Mouse (Mus musculus): ENCODE measurements around the gene Sec14l5. TPM values are rescaled to one million over a fixed set of nuclear protein-coding genes. Genes with fewer than 3 reads are reported as not detected.

The Sec14l5 gene
- 0.11 TPM in 1 of 2 replicates, not detected in the other for polyA plus RNA-seq (2014; fragmentation: Nextera tagmentation; extraction: Ambion mirVana)

DNA sequence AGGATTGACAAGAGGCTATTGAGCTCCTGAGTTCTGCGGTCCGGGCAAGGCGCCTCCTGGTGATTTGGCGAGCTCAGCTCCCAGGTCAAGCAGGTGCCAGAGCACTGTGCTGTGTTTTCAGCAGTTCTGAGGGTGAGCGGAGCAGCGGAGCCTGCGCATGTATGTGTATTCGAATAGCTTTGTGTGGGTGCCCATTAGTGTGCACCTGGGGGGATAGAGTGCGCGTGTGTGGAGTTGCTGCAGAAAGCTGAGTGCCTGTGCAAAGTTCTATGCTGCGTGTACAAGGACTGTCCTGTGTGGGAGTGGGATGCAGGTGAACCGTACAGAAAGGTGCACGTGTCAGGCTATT, at the start of gene Sec14l5:
TSS of gene Sec14l5 (plus strand) at position 73 of the 349 bp plus-strand sequence.
- Histone ChIP-seq H3K36me3 (ENCODE audit: control insufficient read depth, insufficient read depth, low read length) (no peaks in the 10 kb centered on the region), H3K4me1 (ENCODE audit: control insufficient read depth, insufficient read depth, low read length) (peaks cover 4% of the 10 kb centered on the region; the same call in 1 of the 2 replicates), H3K9ac (ENCODE audit: low read depth, low read length) (no peak within 1 kb of the TSS), H3K27me3 (ENCODE audit: control insufficient read depth, insufficient read depth, low read length) (peaks cover 19% of the 10 kb centered on the region), H3K4me3 (ENCODE audit: low read depth, low read length) (peak within 1 kb of the TSS; percentile 27), H3K9me3 (replicated peaks; ENCODE audit: control insufficient read depth, low read length) (no peaks in the 10 kb centered on the region), H3K27ac (ENCODE audit: low read depth, low read length) (no peak within 1 kb of the TSS), H3K4me2 (peak within 1 kb of the TSS; percentile 68)
- WGBS (ENCODE audit: insufficient replicate concordance): 18% methylated on average over 13 of the region's 13 CpGs
- peak; percentile 7; the same call in 1 of the 2 replicates for ATAC-seq (replicated peaks; ENCODE audit: insufficient number of reproducible peaks, low FRiP score, low TSS enrichment)

DNA sequence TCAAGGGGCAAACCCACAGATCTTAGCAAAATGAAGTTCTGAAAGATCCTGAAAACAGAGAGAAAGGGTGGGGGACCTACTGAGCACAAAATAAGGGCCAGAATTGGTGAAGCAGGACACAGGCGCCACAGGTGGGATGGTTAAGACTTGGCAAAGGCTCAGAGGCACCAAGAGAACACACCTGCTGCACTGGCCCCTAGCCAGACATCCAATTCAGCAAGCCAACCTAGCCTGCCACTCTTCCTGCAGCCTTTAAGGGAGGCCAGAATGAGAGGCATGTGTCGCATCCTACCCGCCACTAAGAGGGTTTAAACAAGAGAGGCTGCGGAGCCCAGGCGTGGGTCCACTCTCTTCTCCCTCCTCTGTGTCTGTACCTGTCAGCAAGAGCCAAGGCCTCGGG, 45.9 kb upstream of the Sec14l5 start:
- no peaks in the 10 kb centered on the region for H3K36me3 ChIP-seq (ENCODE audit: control insufficient read depth, insufficient read depth, low read length)
- no peak overlapping the region for H3K4me2 ChIP-seq
- 48% methylated on average over 6 of the region's 6 CpGs for WGBS (ENCODE audit: insufficient replicate concordance)
- H3K9me3 ChIP-seq (replicated peaks; ENCODE audit: control insufficient read depth, low read length): no peaks in the 10 kb centered on the region
- H3K27ac ChIP-seq (ENCODE audit: low read depth, low read length): no peak overlapping the region
- H3K4me1 ChIP-seq (ENCODE audit: control insufficient read depth, insufficient read depth, low read length): no peaks in the 10 kb centered on the region
- no peak for ATAC-seq (replicated peaks; ENCODE audit: insufficient number of reproducible peaks, low FRiP score, low TSS enrichment)
- no peaks in the 10 kb centered on the region for H3K27me3 ChIP-seq (ENCODE audit: control insufficient read depth, insufficient read depth, low read length)
- H3K9ac ChIP-seq (ENCODE audit: low read depth, low read length): no peak overlapping the region
- H3K4me3 ChIP-seq (ENCODE audit: low read depth, low read length): no peak overlapping the region

DNA sequence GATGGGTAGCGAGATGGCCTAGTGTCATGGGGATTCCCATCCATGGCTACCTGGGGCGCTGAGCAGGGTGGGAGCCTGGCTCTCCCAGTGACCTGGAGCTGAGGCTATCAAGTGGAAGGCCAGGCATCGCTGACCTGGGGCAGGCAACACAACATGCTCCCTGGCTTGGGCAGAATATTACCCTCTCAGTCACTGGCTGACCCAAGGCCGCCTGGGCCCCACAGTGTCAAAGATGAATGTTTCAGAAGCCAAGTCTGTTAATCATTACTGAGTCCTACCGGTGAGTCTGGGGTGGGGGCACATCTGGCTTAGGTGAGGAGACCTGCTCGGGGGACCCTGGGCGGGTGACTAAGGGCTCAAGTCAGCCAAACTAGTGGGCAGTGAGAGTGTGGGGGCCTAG, 37.0 kb upstream of the Sec14l5 start:
- ATAC-seq (replicated peaks; ENCODE audit: insufficient number of reproducible peaks, low FRiP score, low TSS enrichment): no peak
- H3K9me3 ChIP-seq (replicated peaks; ENCODE audit: control insufficient read depth, low read length): no peaks in the 10 kb centered on the region
- H3K9ac ChIP-seq (ENCODE audit: low read depth, low read length): no peak overlapping the region
- 80% methylated on average over 7 of the region's 7 CpGs for WGBS (ENCODE audit: insufficient replicate concordance)
- no peak overlapping the region for H3K4me3 ChIP-seq (ENCODE audit: low read depth, low read length)
- H3K27me3 ChIP-seq (ENCODE audit: control insufficient read depth, insufficient read depth, low read length): no peaks in the 10 kb centered on the region
- peaks cover 12% of the 10 kb centered on the region for H3K4me1 ChIP-seq (ENCODE audit: control insufficient read depth, insufficient read depth, low read length)
- H3K4me2 ChIP-seq: no peak overlapping the region
- H3K27ac ChIP-seq (ENCODE audit: low read depth, low read length): no peak overlapping the region
- no peaks in the 10 kb centered on the region for H3K36me3 ChIP-seq (ENCODE audit: control insufficient read depth, insufficient read depth, low read length)

DNA sequence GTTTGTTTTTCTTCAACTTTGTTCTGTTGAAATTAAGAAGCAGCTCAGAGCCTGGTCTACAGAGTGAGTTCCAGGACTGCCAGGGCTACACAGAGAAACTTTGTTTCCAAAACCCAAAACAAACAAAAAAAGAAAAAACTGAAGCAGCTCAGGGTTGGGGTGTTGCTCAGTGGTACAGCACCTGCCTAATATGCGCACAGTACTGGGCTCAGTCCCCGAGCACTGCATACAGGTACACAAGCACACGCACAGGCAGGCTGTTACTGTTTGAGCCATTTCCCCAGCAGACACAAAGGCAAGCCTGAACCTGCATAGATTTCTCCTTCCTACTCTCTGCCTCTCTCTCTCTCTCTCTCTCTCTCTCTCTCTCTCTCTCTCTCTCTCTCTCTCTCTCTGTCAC, 35.9 kb upstream of the Sec14l5 start:
- H3K4me1 ChIP-seq (ENCODE audit: control insufficient read depth, insufficient read depth, low read length): peaks cover 15% of the 10 kb centered on the region
- no peak overlapping the region for H3K4me2 ChIP-seq
- no peaks in the 10 kb centered on the region for H3K9me3 ChIP-seq (replicated peaks; ENCODE audit: control insufficient read depth, low read length)
- H3K36me3 ChIP-seq (ENCODE audit: control insufficient read depth, insufficient read depth, low read length): no peaks in the 10 kb centered on the region
- H3K9ac ChIP-seq (ENCODE audit: low read depth, low read length): no peak overlapping the region
- H3K4me3 ChIP-seq (ENCODE audit: low read depth, low read length): no peak overlapping the region
- no peak overlapping the region for H3K27ac ChIP-seq (ENCODE audit: low read depth, low read length)
- WGBS (ENCODE audit: insufficient replicate concordance): 81% methylated on average over 3 of the region's 3 CpGs
- no peak for ATAC-seq (replicated peaks; ENCODE audit: insufficient number of reproducible peaks, low FRiP score, low TSS enrichment)
- H3K27me3 ChIP-seq (ENCODE audit: control insufficient read depth, insufficient read depth, low read length): no peaks in the 10 kb centered on the region

DNA sequence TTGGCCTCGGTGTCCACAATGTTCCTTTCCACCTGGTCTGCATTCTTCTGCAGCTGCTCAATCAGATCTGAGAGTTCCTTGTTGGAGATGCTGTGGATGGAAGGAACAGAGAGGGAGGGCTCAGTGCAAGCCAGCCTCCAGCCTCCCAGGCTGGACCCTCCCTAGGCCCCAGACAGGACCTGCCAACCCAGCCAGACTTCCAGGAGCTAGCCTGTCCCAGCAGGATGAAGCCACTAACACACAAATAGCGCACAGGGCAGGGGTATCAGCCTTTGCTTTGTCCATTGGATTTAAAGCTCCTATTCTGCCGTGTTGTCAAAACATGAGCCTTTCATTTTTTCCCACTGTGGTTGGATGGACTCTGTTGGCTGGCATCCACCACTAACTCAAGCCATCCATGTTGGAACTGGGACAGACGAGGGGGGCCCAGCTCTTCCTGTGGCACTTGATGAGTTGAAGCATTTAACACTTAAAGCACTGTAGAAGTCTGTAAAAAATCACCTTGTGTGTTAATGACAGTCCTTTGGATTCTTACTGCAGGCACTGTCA, 33.8 kb upstream of the Sec14l5 start:
- ATAC-seq (replicated peaks; ENCODE audit: insufficient number of reproducible peaks, low FRiP score, low TSS enrichment): no peak
- H3K9me3 ChIP-seq (replicated peaks; ENCODE audit: control insufficient read depth, low read length): no peaks in the 10 kb centered on the region
- no peak overlapping the region for H3K27ac ChIP-seq (ENCODE audit: low read depth, low read length)
- WGBS (ENCODE audit: insufficient replicate concordance): 63% methylated on average over 4 of the region's 4 CpGs
- peaks cover 15% of the 10 kb centered on the region for H3K4me1 ChIP-seq (ENCODE audit: control insufficient read depth, insufficient read depth, low read length)
- no peaks in the 10 kb centered on the region for H3K36me3 ChIP-seq (ENCODE audit: control insufficient read depth, insufficient read depth, low read length)
- H3K9ac ChIP-seq (ENCODE audit: low read depth, low read length): no peak overlapping the region
- no peak overlapping the region for H3K4me2 ChIP-seq
- H3K27me3 ChIP-seq (ENCODE audit: control insufficient read depth, insufficient read depth, low read length): no peaks in the 10 kb centered on the region
- no peak overlapping the region for H3K4me3 ChIP-seq (ENCODE audit: low read depth, low read length)

DNA sequence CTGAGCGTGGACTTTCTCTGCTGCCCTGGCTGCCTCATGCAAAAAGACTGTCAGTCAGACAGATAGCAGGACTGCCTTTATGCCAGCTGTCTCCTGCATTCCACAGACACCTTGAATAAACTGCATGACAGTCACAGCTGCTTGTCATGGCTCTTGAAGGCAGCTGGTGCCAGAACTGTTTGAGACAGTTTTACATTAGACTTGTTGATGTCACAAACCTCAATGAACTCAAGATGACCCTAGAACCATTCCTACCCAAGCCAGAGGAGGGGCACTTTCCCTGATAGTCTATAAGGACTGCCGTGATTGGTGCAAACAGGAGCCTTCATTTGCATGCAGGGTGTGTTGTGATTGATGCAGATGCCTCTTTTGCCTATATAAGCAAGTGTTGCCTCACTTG, 33.3 kb upstream of the Sec14l5 start:
- WGBS (ENCODE audit: insufficient replicate concordance): 51% methylated on average over 2 of the region's 2 CpGs
- Histone ChIP-seq H3K27me3 (ENCODE audit: control insufficient read depth, insufficient read depth, low read length) (no peaks in the 10 kb centered on the region), H3K4me3 (ENCODE audit: low read depth, low read length) (no peak overlapping the region), H3K4me1 (ENCODE audit: control insufficient read depth, insufficient read depth, low read length) (peaks cover 15% of the 10 kb centered on the region), H3K27ac (ENCODE audit: low read depth, low read length) (no peak overlapping the region), H3K36me3 (ENCODE audit: control insufficient read depth, insufficient read depth, low read length) (no peaks in the 10 kb centered on the region), H3K4me2 (no peak overlapping the region), H3K9ac (ENCODE audit: low read depth, low read length) (no peak overlapping the region), H3K9me3 (replicated peaks; ENCODE audit: control insufficient read depth, low read length) (no peaks in the 10 kb centered on the region)
- no peak for ATAC-seq (replicated peaks; ENCODE audit: insufficient number of reproducible peaks, low FRiP score, low TSS enrichment)

DNA sequence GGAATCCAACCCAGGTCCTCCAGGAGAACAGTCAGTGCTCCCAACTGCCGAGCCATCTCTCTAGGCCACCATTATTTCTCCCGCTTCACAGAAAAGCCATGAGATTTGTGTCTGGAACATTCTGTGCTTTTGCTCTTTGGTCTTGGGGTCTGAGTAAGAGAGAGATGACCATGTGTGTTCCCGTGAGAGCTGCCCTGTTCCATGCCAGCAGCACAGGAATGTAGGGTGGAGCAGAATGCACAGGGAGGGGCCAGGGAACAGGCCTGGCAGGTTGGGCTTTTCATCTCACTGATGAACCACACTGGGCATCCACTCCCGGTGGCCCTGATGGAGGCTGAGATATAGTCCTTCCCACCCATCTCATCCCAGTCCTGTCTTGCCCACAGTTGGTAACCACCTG, 27.5 kb upstream of the Sec14l5 start:
- H3K4me1 ChIP-seq (ENCODE audit: control insufficient read depth, insufficient read depth, low read length): 0 out of 2 replicates have a peak, but pooled peaks cover 3% of the 10 kb centered on the region
- H3K9me3 ChIP-seq (replicated peaks; ENCODE audit: control insufficient read depth, low read length): no peaks in the 10 kb centered on the region
- H3K9ac ChIP-seq (ENCODE audit: low read depth, low read length): no peak overlapping the region
- no peak overlapping the region for H3K27ac ChIP-seq (ENCODE audit: low read depth, low read length)
- no peaks in the 10 kb centered on the region for H3K36me3 ChIP-seq (ENCODE audit: control insufficient read depth, insufficient read depth, low read length)
- peaks cover 27% of the 10 kb centered on the region for H3K27me3 ChIP-seq (ENCODE audit: control insufficient read depth, insufficient read depth, low read length)
- 78% methylated on average over 4 of the region's 4 CpGs for WGBS (ENCODE audit: insufficient replicate concordance)
- no peak overlapping the region for H3K4me3 ChIP-seq (ENCODE audit: low read depth, low read length)
- no peak for ATAC-seq (replicated peaks; ENCODE audit: insufficient number of reproducible peaks, low FRiP score, low TSS enrichment)
- no peak overlapping the region for H3K4me2 ChIP-seq

DNA sequence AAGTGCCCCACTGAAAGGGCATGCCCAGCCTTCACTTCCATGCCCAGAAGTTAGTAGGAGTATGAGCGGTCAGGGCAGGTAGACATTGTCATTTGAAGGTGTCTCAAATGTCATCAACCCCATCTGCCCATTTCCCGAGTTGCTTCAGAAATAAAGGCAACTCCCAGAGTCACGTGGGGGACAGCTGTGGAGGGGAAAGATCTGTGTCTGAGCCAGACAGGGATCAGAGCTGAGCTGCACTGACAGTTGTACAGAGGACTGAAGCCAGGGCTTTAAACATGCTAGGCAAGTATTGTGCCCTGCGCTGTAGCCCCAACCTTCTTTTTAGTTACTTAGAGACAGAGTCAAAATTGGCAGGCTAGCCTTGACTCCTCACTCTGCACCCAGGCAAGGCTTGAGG, 27.1 kb upstream of the Sec14l5 start:
- Histone ChIP-seq H3K36me3 (ENCODE audit: control insufficient read depth, insufficient read depth, low read length) (no peaks in the 10 kb centered on the region), H3K9me3 (replicated peaks; ENCODE audit: control insufficient read depth, low read length) (no peaks in the 10 kb centered on the region), H3K27ac (ENCODE audit: low read depth, low read length) (no peak overlapping the region), H3K4me2 (no peak overlapping the region), H3K4me3 (ENCODE audit: low read depth, low read length) (no peak overlapping the region), H3K9ac (ENCODE audit: low read depth, low read length) (no peak overlapping the region), H3K4me1 (ENCODE audit: control insufficient read depth, insufficient read depth, low read length) (0 out of 2 replicates have a peak, but pooled peaks cover 3% of the 10 kb centered on the region), H3K27me3 (ENCODE audit: control insufficient read depth, insufficient read depth, low read length) (peaks cover 27% of the 10 kb centered on the region)
- ATAC-seq (replicated peaks; ENCODE audit: insufficient number of reproducible peaks, low FRiP score, low TSS enrichment): no peak
- 67% methylated on average over 4 of the region's 4 CpGs for WGBS (ENCODE audit: insufficient replicate concordance)

DNA sequence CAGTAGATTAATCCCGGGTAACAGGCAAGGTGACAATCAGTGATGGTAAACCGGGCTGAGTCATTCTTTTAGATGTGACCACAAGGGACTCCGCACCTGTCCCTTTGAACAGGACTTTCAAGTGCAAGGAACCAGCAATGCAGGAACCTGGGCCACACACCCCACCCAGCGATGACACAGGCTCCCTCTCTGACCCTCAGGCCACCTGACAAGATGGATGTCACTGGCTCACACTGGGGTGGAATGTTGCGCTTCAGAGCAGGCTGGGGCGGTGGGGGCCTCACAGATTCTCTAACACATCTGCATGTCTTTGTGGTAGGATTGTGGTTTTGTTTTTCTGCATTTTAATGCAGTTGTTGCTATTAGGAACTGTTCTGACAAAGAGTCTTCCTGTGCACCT, 23.4 kb upstream of the Sec14l5 start:
- no peaks in the 10 kb centered on the region for H3K4me1 ChIP-seq (ENCODE audit: control insufficient read depth, insufficient read depth, low read length)
- H3K36me3 ChIP-seq (ENCODE audit: control insufficient read depth, insufficient read depth, low read length): no peaks in the 10 kb centered on the region
- 59% methylated on average over 6 of the region's 6 CpGs for WGBS (ENCODE audit: insufficient replicate concordance)
- H3K4me3 ChIP-seq (ENCODE audit: low read depth, low read length): no peak overlapping the region
- H3K4me2 ChIP-seq: no peak overlapping the region
- peaks cover 44% of the 10 kb centered on the region for H3K27me3 ChIP-seq (ENCODE audit: control insufficient read depth, insufficient read depth, low read length)
- ATAC-seq (replicated peaks; ENCODE audit: insufficient number of reproducible peaks, low FRiP score, low TSS enrichment): no peak
- no peaks in the 10 kb centered on the region for H3K9me3 ChIP-seq (replicated peaks; ENCODE audit: control insufficient read depth, low read length)
- no peak overlapping the region for H3K27ac ChIP-seq (ENCODE audit: low read depth, low read length)
- no peak overlapping the region for H3K9ac ChIP-seq (ENCODE audit: low read depth, low read length)
